Mouse (Mus musculus) embryo, embryonic 9.5 days (tissue): ENCODE data around the gene Tab1.
A peak's percentile ranks its signal among the peaks of the same experiment; 100 is the strongest.

Experiments
- DNase-seq: peaks from one replicate; pipeline ENCODE4 v3.0.0-alpha.2; 2017; ENCODE audit errors: extremely low spot score

Gene Tab1

DNA sequence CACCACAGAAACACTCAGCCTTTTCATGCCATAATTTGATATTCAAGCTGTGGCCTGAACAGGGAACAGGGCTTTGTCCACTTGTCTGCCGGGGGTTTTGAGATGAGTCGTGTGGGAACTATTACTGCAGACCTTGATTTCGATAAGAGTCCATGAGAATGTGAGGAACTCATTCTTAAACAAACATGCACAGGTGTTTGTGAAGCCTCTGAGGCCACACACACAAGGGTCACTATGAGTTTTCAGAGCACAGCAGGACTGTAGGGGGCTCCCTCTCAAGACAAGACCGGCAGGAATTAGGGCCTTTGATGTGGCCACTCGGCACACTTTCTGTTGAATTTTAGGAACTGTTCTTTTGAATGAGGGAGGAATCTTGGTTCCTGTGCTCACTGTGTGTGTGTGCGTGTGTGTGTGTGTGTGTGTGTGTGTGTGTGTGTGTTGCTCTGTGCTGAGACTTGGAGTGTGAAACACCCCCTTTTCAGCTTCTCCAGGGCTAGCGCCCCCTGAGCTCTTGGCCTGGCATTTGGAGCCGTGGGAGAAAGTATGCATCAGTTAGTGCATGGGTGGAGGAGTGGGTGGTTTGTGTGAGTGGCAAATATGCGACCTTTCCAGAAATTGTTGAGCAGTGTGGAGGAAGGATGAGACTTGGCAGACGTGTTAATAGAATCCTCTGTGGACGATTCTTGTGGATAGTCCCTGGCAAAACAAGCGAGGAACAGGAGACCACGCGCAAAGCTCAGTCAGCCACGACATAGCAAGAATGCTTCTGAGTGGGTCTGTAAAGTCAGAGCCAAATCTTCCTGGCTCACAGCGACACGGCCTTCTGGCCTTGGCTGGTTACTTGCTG, 5.2 kb downstream of the Tab1 start:
- no peak for DNase-seq

DNA sequence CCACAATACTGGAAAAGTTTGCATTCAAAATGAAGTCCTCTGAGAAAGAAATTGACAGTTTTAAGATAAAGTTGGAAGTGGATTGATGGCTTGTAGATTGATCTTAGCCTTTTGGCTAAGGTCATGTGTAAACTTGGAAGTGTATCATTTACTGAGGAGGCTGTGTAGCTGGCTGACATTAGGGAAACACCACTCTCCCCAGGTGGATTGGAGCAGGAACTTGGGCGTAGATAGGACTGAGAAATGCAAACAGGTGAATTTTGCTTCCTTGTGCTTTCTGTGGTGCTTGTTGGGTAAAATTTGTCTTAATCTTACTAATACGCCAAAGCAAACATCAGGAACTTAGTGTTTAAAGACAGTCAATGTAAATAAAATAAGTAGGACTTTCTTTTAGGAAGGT, 7.4 kb downstream of the Tab1 start:
- no peak for DNase-seq

DNA sequence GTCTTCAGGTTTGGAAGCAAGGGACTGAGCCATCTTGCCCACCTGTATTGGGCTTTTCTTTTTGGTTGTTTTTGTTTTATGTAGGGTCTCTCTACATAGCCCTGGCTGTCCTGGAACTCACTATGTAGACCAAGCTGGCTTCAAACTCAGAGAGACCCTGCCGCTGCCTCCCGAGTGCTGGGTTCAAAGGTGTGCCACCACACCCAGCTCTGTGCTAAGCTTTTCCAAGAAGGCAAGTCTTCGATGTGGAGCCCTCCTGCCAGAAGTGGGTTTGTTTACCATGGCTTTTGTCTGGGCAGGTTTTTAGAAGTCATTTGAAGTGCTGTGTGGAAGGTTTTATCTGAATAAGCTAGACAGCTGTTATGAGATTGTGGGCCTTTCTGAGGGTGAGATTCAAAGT, 8.0 kb downstream of the Tab1 start:
- no peak for DNase-seq

DNA sequence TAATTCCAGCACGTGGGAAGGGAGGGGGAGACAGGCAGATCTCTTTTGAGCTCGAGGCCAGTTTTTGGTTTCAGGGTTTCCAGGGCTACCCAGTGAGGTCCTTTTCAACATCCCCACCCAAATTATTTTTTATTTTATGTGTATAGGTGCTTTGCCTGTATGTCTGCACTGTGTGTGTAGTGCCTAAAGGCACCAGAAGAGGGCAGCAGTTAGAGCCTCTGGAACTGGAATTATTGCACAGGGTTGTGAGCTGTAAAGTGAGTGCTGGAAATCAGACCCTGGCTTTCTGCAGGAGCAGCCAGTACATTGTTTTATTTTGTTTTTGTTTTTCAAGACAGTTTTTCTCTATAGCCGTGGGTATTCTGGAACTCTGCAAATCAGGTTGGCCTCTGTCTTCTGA, 9.2 kb downstream of the Tab1 start:
- DNase-seq, result no peak

DNA sequence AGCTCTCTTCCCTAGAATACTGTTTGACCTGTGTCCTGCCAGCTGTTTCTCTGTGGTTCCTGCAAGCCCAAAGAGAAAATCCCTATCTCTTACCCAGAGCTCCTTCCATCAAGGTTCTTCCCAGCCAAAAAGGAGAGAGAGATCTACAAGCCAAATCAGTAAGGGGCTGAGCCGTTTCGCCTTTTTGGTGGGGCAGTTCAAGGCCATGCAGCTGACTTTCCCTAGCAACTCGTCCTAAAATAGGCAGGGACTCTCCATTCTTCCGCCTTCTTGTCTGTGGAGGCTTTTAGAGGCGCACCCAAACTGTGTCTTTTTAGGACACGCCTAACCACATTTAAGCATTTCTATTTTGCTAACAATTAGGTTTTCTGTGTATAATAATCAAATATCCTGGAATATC, 10.8 kb downstream of the Tab1 start:
- no peak for DNase-seq

DNA sequence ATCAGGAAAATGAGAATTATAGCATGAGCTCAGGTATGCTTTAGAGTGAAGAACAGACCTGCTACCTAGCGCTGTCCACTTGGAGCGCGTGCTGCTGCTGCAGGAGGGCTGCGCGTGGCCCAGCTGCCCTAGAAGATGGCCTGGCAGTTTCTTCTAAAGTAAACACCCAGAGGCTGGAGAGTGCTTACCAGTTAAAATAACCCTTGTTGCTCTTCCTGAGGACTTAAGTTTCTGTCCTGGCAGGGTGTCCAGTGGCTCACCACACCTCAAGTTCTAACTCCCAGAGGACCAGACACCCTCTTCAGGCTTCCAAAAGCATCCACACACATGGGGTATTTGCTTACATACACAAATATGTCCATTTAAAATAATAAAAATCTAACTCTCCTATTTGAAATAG, 12.5 kb downstream of the Tab1 start:
- DNase-seq, result no peak

DNA sequence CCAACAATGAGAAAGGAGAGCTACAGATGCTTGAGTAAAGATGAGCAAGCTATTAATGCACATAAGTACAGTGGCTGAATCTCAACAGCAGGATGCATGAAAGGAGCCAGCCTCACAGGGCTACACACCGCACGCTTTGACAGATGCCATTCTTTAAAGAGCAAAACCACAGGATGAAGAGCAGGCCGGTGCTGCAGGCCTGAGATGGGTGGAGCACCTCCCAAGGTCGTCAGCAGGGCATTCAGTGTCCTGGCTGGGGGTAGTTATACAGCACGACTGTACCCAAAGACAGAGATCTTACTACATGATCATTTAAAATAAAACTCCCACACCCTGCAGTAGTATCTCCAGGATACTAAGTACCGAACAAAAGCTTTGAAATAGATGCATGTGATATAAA, 13.2 kb downstream of the Tab1 start:
- DNase-seq, result no peak

DNA sequence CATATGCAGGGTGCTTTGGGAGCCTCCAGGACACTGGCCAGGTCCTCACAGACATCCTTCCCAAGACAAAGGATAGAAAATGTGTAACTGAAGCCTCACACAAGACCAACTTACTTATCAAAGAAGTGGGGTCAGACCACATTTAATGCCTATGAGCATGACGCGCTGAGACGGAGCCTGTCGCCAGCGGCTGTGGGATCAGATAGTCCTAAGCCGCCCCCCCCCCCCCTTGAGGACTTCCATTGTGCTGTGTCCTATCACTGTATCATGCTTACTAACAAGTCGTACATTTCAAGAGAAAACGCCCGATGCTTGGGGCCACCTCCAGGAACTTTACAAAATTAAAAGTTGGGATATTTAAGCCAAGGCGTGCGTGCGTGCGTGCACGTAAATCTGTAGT, 14.2 kb downstream of the Tab1 start:
- no peak for DNase-seq

DNA sequence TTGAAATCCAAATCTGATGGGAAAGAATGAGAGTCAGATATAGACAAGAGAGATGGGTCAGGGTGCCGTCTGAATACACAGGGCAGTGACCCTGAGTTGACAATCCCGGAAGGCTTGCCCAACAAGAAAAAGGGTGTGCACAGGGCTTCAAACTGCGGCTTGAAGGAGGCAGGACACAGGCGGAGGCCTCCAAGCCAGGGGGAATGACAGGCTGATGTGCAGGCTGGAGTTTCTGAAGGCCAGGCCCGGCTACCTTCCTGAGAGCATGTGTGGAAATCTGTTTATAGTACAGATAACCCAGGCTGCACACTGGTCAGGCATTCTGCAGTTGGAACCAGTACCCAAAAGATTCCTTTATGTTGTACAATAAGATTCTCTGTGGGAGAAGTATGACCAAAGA, 14.6 kb downstream of the Tab1 start:
- DNase-seq, result no peak

DNA sequence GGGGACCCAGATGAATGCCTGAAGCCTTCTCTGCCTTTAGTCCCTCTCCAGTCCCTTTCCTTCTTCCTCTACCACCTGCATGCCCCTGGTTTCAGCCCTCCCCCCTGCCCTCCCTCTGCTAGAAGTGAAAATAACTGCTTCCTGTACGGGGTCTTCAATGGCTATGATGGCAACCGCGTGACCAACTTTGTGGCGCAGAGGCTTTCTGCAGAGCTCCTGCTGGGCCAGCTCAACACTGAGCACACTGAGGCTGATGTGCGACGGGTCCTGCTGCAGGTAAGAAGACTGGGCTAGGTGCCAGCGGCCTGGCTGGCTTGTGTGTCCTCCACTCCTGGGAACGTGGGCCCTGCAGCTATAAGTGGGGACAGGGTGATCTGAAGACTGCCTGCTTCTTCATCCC, 15.6 kb downstream of the Tab1 start:
- no peak for DNase-seq

DNA sequence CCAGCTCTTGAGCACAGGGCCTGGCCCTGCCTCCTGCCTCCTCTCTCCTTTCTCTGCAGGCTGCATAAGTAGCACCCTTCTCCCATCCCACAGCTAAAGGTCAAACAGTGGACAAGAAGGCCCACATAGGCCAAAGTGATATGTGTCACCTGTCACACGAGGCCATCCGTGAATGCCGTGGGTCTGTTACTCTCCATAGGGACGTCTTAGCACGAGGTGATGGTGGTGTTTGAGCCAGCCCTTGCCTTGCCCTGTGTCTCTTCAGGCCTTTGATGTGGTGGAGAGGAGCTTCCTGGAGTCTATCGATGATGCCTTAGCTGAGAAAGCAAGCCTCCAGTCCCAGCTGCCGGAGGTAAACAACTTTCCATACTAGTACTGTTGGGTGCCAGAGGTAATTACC, 16.6 kb downstream of the Tab1 start:
- no peak for DNase-seq

DNA sequence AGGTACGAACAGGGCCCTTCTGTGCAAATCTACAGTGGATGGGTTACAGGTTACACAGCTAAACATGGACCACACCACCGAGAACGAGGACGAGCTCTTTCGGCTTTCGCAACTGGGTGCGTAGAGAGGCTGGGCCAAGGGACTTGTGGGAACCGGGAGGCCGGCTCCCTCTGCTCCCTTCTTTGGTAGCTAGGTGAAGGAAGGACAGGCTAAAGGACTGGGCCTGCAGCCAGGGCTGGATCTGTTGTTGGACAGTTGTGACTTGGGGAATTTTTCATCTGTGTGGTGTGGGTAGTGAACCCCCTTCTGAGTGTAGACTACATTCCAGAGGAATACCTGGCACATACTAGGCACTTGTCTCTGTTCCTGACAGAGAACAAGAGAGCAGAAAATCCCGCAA, 19.7 kb downstream of the Tab1 start:
- no peak for DNase-seq

DNA sequence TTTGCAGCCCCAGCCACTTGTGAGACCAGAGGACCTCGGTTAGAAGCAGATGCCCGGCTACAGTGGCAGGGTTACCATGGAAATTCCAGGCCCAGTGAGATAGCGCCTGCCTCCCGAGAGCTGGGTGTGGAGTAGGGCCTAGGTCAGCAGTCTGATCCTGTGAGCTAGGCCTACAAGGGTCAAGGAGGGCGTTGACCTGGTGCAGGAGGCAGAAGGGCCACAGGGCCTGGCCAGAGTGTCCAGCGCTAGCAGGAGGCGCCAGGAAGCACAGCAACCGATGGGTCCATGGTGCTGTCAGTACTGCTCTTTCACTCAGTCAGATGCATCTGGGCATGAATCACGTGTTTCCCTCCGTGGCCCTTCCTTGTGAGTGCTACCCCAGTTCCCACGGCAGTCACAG, 20.8 kb downstream of the Tab1 start:
- no peak for DNase-seq

DNA sequence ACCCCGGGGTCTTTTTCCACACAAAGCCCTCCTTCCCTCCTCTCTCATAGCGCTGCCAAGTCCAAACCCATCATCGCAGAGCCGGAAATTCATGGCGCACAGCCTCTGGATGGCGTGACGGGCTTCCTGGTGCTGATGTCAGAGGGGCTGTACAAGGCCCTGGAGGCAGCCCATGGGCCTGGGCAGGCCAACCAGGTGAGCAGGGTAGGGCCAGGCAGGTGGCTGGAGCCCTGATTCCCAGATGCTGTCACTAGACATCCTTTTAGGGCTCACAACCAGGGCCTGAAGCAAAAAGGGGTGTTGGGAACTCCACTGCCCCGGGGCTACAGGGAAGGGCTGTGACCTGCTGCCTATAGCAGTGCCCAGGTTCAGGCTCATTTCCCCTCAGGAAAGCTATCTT, 22.8 kb downstream of the Tab1 start:
- DNase-seq, result no peak

DNA sequence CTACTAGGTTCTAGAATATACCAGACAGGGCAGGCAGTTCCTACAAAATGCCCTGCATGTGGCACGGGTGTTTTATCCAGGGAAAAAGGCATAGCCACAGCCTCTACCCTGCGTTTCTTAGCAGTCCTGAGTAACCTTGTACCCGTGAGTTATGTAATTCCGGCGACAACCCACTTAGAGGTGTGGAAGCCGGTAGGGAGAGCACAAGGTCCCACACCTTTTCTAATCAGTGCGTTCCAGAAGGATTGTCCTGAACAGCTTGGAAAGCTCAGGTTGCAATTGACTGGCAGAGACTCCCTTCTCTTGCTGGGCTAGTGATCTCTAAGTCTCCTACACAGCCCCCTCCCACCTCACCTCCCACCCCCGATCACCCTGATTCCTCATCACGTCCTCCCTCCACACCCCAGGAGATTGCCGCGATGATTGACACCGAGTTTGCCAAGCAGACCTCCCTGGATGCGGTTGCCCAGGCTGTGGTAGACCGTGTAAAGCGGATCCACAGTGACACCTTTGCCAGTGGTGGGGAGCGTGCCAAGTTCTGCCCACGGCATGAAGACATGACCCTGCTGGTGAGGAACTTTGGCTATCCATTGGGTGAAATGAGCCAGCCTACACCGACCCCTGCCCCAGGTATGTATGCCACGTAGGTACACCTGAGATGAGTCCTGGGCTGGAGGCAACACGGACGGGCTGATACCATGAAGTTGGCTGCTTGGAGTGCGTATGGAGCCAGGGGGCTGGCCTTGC, 24.4 kb downstream of the Tab1 start:
- no peak for DNase-seq

DNA sequence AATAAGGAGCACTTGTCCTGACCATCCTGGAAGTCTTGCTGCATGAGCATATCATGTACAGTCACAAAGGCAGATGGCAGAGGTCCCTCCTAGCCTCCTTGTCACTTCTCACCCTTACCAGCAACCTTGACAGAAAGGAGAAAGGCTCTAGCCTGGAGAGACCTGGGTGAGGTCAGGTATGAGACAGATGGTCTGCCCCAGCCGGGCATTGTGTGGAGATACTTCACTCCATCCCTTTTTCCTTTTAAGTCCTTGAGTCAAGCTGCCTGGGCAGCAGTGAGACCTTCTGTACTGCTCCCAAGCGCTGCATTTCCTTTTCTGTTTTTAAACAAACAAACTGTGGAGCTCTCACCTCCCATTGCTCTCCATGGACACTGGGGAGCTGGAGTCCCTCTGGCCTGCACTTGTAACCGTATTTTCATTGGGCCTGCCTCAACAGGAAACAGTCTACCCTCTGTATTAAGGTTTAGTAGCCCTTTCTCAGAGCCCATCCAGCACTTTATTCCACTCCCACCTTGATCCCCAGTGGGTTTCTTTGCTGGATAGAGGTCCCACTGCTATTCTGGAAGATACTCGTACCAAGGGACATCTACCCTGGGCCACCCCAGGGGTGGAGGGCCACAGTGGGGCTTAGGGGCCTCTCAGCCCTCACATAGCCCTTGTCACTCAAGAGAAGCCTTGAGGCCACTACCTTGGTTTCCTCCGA, 25.2 kb downstream of the Tab1 start:
- DNase-seq, result no peak

DNA sequence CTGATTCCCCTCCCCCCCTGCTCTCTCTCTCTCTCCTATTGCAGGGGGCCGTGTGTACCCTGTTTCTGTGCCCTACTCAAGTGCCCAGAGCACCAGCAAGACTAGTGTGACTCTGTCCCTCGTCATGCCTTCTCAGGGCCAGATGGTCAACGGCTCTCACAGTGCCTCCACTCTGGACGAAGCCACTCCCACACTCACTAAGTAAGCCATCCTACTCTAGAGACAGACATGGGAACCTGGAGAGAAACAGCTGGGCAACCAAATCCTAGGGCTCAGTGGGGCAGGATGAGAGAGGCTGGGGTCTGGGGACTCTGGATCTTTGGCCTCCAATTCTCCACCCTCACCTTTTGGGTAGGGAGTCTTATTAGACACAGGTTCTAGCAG, 25.8 kb downstream of the Tab1 start:
- no peak for DNase-seq

DNA sequence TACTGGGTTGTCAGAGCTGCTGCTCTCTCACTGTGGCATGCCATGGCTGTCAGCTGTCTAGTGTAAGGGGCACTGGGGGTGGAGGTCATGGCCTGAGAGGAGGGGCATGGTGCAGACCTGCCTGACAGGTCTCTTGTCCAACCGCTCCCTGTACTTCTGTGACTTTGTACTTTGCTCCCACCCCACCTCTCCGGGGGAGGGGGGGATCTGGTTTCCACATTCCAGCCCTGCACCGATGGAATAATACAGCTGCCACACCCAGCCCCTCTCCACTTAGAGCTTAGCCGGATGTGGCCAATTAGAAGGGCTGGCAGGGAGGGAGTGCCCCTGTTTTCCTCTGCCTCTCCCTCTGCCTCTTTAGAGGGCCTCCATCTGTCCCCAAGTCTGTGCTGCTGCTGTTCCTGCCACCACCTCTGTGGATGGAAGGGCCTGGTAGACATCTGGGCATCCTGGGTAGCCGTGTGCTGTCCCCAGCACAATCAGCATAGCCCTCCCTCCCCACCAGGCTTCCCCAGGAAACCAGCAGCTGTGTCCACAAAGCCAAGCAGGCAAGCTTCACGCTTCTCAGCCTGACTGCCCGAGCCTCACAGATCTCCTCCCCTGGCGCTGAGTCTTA, 26.5 kb downstream of the Tab1 start:
- peak; percentile 62 for DNase-seq

DNA sequence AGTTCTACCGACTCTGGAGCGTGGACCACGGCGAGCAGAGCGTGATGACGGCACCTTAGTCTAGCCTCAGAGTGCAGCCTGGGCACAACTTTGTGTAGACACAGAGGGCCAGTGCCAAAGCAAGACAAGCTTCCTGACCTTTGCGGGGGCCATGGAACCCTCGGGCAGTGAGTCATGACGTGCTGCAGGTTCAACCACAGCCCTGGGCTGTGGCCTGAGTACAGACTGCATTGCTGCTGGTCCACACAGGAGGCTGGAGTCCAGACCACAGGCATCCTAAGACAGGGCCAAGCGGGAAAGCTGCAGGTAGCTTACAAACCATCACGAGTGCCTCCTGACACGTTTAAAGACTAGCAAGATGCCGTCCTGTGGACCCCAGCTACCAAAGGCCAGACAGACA, 27.3 kb downstream of the Tab1 start:
- no peak for DNase-seq

DNA sequence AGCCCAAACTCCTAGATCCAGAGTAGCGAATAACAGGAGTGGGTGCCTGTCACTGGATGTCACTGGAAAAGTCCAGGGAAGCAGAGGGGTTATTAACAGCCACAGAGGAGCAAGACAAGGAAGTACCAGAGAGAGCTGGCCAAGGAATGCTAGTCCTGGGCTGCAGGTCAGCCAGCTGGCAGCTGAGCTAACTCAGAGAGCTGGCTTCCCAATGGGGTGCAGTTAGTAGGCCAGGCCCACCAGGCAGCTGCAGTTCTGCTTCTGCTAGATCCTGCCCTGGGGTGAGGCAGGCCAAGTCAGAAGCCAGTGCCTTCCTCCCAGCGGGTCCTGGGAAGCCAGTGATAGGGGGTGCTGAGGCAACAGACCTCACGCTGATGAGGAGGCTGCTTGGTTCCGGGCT, 27.8 kb downstream of the Tab1 start:
- DNase-seq, result no peak

DNA sequence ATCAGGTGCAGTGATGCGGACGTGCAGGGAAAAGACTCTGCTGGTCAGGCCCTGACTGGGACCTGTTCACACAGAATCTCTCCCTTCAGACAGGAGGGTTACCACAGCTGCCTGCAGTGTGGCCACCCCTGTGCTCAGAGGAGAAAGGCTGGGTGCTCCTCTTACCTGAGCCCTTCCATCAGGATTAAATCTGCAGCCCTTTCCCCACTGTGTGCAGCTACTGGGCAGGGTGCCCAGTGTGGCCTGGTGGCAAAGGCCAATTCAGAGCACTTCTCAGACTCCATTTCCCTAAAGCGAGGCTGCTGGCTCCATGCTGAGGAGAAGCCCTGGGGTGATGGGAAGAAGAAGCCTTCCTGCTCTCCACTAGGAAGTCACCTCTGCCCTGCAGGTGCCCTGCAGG, 28.3 kb downstream of the Tab1 start:
- no peak for DNase-seq

DNA sequence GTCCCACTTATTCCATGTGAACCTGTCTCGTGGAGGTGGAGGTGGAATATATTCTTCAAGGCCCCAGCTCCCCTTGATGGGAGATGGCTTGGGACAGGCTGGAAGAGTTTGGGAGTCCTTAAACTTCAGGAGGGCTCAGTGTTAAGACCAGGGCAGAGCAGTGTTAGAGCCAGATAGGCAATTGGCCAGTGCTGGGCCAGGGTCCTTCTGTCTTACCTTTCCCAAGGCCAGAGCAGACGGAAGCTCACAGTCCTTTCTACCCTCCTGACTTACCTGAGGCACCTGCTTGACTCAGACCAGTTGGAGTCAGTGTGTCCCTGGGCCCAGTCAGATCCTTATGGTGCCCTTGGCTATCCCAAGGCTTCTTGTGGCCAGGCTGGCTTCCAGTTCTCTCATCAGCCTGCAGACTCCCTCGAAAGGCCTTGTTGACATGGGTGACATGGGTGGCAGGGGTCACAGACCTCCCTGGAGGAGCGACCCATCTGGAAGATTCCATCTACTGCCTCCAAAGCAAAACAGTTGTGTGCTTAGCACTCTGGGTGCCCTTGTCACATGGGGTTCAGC, 29.6 kb downstream of the Tab1 start:
- no peak for DNase-seq
